Mouse (Mus musculus): ENCODE data around the gene Pafah1b1. TPM values are rescaled to one million over a fixed set of nuclear protein-coding genes. Genes with fewer than 3 reads are reported as not detected.

Pafah1b1 gene
- polyA plus RNA-seq, 1 experiment from 2014 or later, result 44.7 TPM

DNA sequence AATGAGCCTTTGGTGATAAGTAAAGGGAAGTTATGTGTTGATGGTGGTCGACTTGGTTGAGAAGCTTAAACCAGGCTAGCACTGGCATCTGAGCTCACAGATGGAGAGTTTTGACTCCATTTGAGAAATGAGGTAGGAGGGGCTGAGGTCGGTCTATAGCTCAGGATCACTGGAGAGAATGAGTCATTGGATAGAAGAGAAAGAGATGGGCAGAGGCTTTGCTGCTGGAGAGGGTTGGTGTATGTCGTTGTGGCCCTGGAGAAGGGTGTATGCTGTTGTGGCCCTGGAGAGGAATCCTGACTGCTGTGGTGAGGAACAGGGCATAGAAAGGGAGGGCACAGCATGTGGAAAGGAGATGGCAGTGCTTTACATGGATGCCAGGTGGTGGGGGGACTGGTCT, 68.5 kb downstream of the Pafah1b1 start:
- ATAC-seq (ENCODE audit: insufficient number of reproducible peaks, low FRiP score, low TSS enrichment, low read depth), result no peak
- WGBS, result 85% methylated on average over 3 of the region's 3 CpGs
- Histone ChIP-seq H3K36me3 (peaks cover 53% of the 10 kb centered on the region), H3K27me3 (no peaks in the 10 kb centered on the region), H3K9ac (no peak overlapping the region), H3K4me1 (peaks cover 27% of the 10 kb centered on the region), H3K4me3 (no peak overlapping the region), H3K9me3 (no peaks in the 10 kb centered on the region), H3K27ac (no peak overlapping the region), H3K4me2 (no peak overlapping the region)

DNA sequence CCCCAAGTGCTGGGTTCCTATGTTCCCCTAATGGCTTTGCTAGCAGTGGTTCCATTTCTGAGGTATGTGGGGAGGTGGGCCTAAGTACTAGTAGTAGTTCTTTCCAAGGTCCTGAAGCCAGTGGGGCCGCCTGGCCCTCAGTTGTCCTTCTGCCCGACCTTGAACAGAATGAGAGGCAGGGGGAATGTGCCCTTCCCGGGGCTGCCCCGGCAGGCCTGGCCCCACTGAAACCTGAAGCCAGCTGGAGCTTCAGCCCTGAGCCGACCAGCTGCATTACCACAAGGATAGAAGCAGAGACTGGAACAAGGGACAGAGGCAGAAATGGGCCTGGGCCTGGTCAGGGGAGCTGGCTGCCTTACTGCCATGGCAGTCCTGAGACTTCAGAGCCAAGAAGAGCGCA, 71.1 kb downstream of the Pafah1b1 start:
- no peak overlapping the region for H3K9ac ChIP-seq
- H3K36me3 ChIP-seq, result peaks cover 28% of the 10 kb centered on the region
- 49% methylated on average over 6 of the region's 6 CpGs for WGBS
- no peaks in the 10 kb centered on the region for H3K9me3 ChIP-seq
- no peak overlapping the region for H3K27ac ChIP-seq
- H3K4me2 ChIP-seq, result no peak overlapping the region
- no peak for ATAC-seq (ENCODE audit: insufficient number of reproducible peaks, low FRiP score, low TSS enrichment, low read depth)
- no peak overlapping the region for H3K4me3 ChIP-seq
- peaks cover 39% of the 10 kb centered on the region for H3K4me1 ChIP-seq
- H3K27me3 ChIP-seq, result no peaks in the 10 kb centered on the region

DNA sequence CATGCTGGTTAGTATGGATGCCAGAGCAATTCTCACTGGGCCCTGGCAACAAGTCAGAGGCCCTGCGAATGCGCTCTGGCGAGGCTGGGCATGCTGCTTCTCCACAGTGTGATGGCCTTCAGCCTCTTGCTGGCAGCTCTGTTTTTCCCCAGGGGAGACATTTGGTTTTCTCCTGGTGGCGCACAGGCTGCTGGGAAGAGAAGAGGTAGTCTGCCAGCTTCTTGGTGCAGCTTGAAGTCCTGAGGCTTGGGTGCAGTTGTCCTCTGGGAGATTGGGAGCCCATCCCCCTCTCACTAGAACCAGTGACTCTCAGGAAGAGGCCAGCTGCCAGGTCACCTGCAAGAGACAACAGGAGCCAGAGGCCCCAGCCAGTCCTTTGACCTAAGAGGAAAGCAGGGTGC, 71.7 kb downstream of the Pafah1b1 start:
- no peaks in the 10 kb centered on the region for H3K9me3 ChIP-seq
- no peak overlapping the region for H3K4me3 ChIP-seq
- H3K36me3 ChIP-seq, result peaks cover 22% of the 10 kb centered on the region
- ATAC-seq (ENCODE audit: insufficient number of reproducible peaks, low FRiP score, low TSS enrichment, low read depth), result no peak
- no peak overlapping the region for H3K9ac ChIP-seq
- H3K4me1 ChIP-seq, result peaks cover 39% of the 10 kb centered on the region
- no peaks in the 10 kb centered on the region for H3K27me3 ChIP-seq
- H3K27ac ChIP-seq, result peak overlapping the region; percentile 50; the same call in 1 of the 2 replicates
- WGBS, result 79% methylated on average over 4 of the region's 4 CpGs
- H3K4me2 ChIP-seq, result no peak overlapping the region

- Histone ChIP-seq H3K4me2 (peak overlapping the region; percentile 84), H3K9ac (peak overlapping the region; percentile 91), H3K27ac (peak overlapping the region; percentile 77; the same call in 1 of the 2 replicates), H3K27me3 (no peaks in the 10 kb centered on the region), H3K4me1 (peaks cover 39% of the 10 kb centered on the region), H3K4me3 (peak overlapping the region; percentile 100), H3K9me3 (no peaks in the 10 kb centered on the region), H3K36me3 (0 out of 2 replicates have a peak, but pooled peaks cover 7% of the 10 kb centered on the region)
- ATAC-seq (ENCODE audit: insufficient number of reproducible peaks, low FRiP score, low TSS enrichment, low read depth), result no peak
- 68% methylated on average over 4 of the region's 4 CpGs for WGBS
Measured at GRCm38 (mm10) chr11:74650576-74651100, 73.8 kb downstream of the Pafah1b1 start.

DNA sequence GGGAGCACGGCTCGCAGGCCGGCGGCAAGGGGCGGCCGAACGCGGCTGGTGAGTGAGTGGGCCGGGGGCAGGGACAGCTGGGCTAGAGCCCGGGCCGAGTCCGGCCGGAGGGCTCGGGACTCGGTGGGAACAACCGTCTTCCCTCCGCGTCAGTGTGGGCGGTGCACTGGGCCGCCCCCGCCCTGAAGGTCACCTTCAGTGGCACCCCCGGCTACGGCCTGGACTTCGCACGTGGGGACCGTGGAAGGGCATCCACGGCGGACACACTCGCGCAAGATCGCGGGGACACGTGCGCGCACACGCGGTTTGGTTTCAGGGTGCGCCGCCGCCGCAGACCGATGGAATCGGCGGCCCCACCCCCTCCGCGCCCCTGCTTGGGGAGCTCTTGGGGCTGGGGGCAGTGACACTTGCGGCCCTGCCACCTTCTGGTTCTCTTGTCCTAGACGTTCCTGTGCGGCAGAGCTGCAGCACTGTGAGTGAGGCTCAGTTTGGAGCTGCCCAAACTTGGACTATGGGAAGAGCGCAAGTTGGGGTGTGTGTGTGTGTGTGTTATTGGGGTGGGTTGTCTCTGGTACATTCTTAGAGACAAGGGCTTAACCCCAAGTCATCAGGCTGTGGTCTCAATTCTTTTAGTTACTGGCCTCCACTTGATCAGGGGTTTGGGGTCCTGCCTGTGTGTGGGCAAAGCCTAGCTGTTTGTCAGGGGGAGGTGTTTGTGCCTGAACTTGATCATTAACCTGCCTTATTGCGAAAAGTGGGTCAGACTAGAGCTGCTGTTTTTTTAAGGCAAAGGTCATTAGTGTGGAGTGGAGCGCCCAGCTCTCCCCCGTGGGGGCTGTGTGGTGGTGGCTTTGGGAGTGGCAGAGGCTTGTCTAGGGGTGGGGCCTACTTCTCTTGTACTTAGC, 74.6 kb downstream of the Pafah1b1 start:
- 1% methylated on average over 50 of the region's 53 CpGs for whole genome bisulfite sequencing
- peak; percentile 8; the same call in 1 of the 2 replicates for ATAC-seq (ENCODE audit: insufficient number of reproducible peaks, low FRiP score, low TSS enrichment, low read depth)
- Histone ChIP-seq H3K4me3 (peak overlapping the region; percentile 100), H3K27ac (peak overlapping the region; percentile 77), H3K27me3 (no peaks in the 10 kb centered on the region), H3K36me3 (0 out of 2 replicates have a peak, but pooled peaks cover 7% of the 10 kb centered on the region), H3K4me1 (peaks cover 39% of the 10 kb centered on the region), H3K4me2 (peak overlapping the region; percentile 84), H3K9ac (peak overlapping the region; percentile 91), H3K9me3 (no peaks in the 10 kb centered on the region)

DNA sequence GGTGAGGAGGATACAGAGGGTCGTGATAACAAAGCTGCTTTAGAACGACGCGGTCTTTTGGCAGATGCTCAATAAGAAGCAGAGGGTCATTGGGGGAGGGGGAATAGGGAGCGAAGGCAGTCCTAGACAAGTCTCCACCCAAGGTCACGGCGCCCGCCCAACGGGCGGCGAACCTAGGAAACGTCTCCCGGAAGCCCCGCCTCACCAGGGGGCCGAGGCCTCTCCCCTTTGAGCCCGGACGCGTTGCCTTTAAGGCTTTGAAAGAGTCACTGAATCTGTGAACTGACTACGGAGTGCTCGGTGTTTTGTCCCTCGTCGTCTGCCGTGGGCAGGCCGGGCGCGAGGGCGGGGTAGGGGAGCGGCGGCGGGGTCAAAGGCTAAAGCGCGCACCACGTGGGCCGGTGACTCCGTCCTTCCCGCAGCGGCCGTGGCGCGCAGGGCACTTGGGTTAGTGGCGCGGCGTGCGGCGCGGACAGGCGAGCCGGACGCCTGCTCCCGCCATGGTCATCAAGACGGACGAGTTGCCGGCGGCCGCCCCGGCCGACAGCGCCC, 75.3 kb downstream of the Pafah1b1 start, which contains the start of gene Cluh:
TSS of gene Cluh (plus strand) at position 401 of the 552 bp plus-strand sequence.
- peak; percentile 90 for ATAC-seq (ENCODE audit: insufficient number of reproducible peaks, low FRiP score, low TSS enrichment, low read depth)
- Histone ChIP-seq H3K36me3 (0 out of 2 replicates have a peak, but pooled peaks cover 7% of the 10 kb centered on the region), H3K9me3 (no peaks in the 10 kb centered on the region), H3K27ac (peak within 1 kb of the TSS; percentile 77), H3K9ac (peak within 1 kb of the TSS; percentile 91), H3K27me3 (no peaks in the 10 kb centered on the region), H3K4me2 (peak within 1 kb of the TSS; percentile 84), H3K4me1 (peaks cover 39% of the 10 kb centered on the region), H3K4me3 (peak within 1 kb of the TSS; percentile 100)
- WGBS, result under 1% methylated on average over 55 of the region's 58 CpGs

GRCm38 (mm10) chr11:74648676-74649075, 75.8 kb downstream of the Pafah1b1 start:
- 0 out of 2 replicates have a peak, but pooled peaks cover 4% of the 10 kb centered on the region for H3K36me3 ChIP-seq
- WGBS, result 18% methylated on average over 1 of the region's 1 CpGs
- H3K4me1 ChIP-seq, result peaks cover 39% of the 10 kb centered on the region
- H3K27ac ChIP-seq, result peak overlapping the region; percentile 77
- no peaks in the 10 kb centered on the region for H3K9me3 ChIP-seq
- H3K4me3 ChIP-seq, result peak overlapping the region; percentile 100
- H3K27me3 ChIP-seq, result no peaks in the 10 kb centered on the region
- ATAC-seq (ENCODE audit: insufficient number of reproducible peaks, low FRiP score, low TSS enrichment, low read depth), result peak; percentile 5; the same call in 1 of the 2 replicates
- peak overlapping the region; percentile 84 for H3K4me2 ChIP-seq
- H3K9ac ChIP-seq, result peak overlapping the region; percentile 35; the same call in 1 of the 2 replicates

- no peak for ATAC-seq (ENCODE audit: insufficient number of reproducible peaks, low FRiP score, low TSS enrichment, low read depth)
- H3K9ac ChIP-seq, result no peak overlapping the region
- H3K36me3 ChIP-seq, result no peaks in the 10 kb centered on the region
- no peaks in the 10 kb centered on the region for H3K27me3 ChIP-seq
- no peak overlapping the region for H3K4me3 ChIP-seq
- H3K27ac ChIP-seq, result no peak overlapping the region
- H3K4me2 ChIP-seq, result no peak overlapping the region
- H3K4me1 ChIP-seq, result peaks cover 32% of the 10 kb centered on the region
- H3K9me3 ChIP-seq, result no peaks in the 10 kb centered on the region
- WGBS, result 96% methylated on average over 1 of the region's 1 CpGs
Measured at GRCm38 (mm10) chr11:74647966-74648365, 76.5 kb downstream of the Pafah1b1 start.

DNA sequence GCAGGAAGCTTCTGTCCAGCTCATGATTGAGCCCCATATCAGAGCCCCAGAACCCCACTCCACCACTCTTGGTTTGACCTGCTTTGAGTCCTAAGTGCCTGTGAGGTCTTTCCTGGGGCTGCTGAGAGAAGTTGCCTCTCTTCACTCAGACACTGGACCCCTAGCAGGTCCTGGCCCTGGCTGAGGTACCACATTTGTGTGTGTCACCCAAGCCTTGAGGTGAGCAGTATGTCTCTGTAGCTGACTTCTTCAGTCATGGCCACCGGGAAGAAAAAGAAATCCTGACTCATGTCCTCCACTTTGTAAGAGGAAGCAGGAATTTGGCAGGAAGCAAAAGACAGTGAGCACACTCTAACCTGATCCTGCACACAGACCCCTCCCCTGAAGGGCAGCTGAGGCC, 84.8 kb downstream of the Pafah1b1 start:
- Histone ChIP-seq H3K9me3 (no peaks in the 10 kb centered on the region), H3K4me3 (no peak overlapping the region), H3K9ac (no peak overlapping the region), H3K36me3 (no peaks in the 10 kb centered on the region), H3K27me3 (peaks cover 4% of the 10 kb centered on the region; the same call in 1 of the 2 replicates), H3K27ac (peak overlapping the region; percentile 93; the same call in 1 of the 2 replicates), H3K4me1 (peaks cover 26% of the 10 kb centered on the region), H3K4me2 (no peak overlapping the region)
- 50% methylated on average over 1 of the region's 1 CpGs for WGBS
- ATAC-seq (ENCODE audit: insufficient number of reproducible peaks, low FRiP score, low TSS enrichment, low read depth), result no peak

GRCm38 (mm10) chr11:74638791-74639411, 85.6 kb downstream of the Pafah1b1 start:
- peak overlapping the region; percentile 87 for H3K4me2 ChIP-seq
- H3K36me3 ChIP-seq, result no peaks in the 10 kb centered on the region
- H3K27ac ChIP-seq, result peak overlapping the region; percentile 93
- peak overlapping the region; percentile 84 for H3K4me3 ChIP-seq
- H3K9ac ChIP-seq, result peak overlapping the region; percentile 82
- ATAC-seq (ENCODE audit: insufficient number of reproducible peaks, low FRiP score, low TSS enrichment, low read depth), result no peak
- peaks cover 4% of the 10 kb centered on the region; the same call in 1 of the 2 replicates for H3K27me3 ChIP-seq
- peaks cover 26% of the 10 kb centered on the region for H3K4me1 ChIP-seq
- H3K9me3 ChIP-seq, result no peaks in the 10 kb centered on the region
- WGBS, result 8% methylated on average over 9 of the region's 9 CpGs

DNA sequence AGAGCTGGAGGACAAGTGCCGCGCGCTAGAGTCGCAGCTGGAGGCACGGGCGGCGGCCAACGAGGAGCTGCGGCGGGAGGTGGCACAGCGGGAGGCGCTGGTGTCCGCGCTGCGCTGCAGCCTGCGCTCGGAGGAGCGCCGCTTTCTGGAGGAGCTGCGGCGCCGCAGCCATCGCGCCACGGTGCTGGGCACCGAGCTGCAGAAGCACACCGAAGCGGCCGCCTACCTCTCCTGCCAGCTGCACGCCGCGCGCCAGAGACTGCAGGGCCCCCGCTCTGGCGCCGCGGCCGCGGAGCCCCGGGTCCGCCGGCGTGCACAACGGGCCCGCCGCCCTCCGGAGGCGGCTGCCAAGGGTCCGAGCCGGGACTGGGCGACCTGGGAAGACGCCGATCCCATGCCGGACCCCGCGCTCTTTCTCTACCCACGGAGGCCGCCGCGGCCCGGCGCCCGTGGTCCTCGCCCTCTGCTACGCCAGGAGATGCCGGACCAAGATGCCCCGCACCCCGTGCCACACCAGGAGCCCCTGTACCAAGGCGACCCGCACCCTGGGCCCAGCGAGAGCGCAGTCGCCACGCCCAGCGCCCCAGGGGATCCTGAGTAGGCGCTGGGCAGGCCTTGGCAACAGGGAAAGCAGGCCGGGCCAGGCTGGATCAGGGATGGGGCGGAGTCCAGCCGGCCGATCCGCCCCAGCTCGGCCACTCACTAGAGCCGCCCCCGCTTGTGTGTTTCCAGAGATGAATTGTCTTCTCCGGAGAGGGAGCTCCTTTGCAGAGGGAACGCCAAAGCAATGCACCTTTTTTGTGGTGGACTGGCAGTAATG, 86.3 kb downstream of the Pafah1b1 start:
- Histone ChIP-seq H3K27ac (peak overlapping the region; percentile 93), H3K27me3 (peaks cover 4% of the 10 kb centered on the region; the same call in 1 of the 2 replicates), H3K4me2 (peak overlapping the region; percentile 87), H3K4me3 (peak overlapping the region; percentile 84), H3K36me3 (no peaks in the 10 kb centered on the region), H3K9ac (peak overlapping the region; percentile 82), H3K4me1 (peaks cover 26% of the 10 kb centered on the region), H3K9me3 (no peaks in the 10 kb centered on the region)
- under 1% methylated on average over 86 of the region's 86 CpGs for WGBS
- peak; percentile 86 for ATAC-seq (ENCODE audit: insufficient number of reproducible peaks, low FRiP score, low TSS enrichment, low read depth)
